Mouse (Mus musculus): ENCODE data around the gene Tada3.

DNA sequence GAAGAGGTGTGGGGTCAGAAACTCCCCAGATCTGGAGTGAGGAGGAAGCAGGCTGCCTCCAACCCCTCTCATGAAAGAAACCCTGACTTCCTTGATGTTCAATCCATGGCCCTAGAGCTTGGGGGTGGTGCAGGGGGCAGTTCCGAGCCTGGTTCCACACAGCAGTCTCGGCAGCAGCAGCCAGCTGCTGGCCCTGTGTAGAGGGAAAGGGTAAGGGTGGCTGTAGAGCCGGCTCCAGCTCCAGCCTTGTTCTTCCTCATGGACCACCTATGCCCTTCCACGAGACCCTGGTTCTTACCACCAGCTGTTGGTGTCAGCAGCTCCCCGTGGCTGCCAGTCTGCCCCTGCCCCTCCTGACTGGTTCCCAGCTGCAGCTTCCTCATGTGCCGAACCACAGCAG lies 43.5 kb downstream of the Tada3 start:
- TF ChIP-seq BHLHE40 (IDR thresholded peaks at IDR 0.05; ENCODE audit: borderline replicate concordance, low read depth, low read length) (no peak), MAX (IDR thresholded peaks at IDR 0.05; ENCODE audit: low read length) (no peak), POLR2A (IDR thresholded peaks at IDR 0.05; ENCODE audit: control insufficient read depth in 1 of 2, insufficient read depth in 1 of 2, low read depth in 1 of 2, low read length in 2 of 2, poor library complexity in 1 of 2) (no peak), ZC3H11A (IDR thresholded peaks at IDR 0.05; ENCODE audit: low read depth, low read length) (no peak), CTCF (IDR thresholded peaks at IDR 0.05 in 2 of 3, conservative IDR thresholded peaks at IDR 0.05 in 1 of 3; ENCODE audit: control insufficient read depth in 1 of 3, insufficient read depth in 1 of 3, low read depth in 2 of 3, low read length in 3 of 3, poor library complexity in 1 of 3, severe bottlenecking in 1 of 3) (no peak), EP300 (IDR thresholded peaks at IDR 0.05; ENCODE audit: low read depth in 1 of 2, low read length in 2 of 2) (no peak), NRF1 (IDR thresholded peaks at IDR 0.05; ENCODE audit: insufficient read depth, low read depth, low read length, poor library complexity, severe bottlenecking) (no peak), SIN3A (IDR thresholded peaks at IDR 0.05; ENCODE audit: low read length) (no peak), SMC3 (IDR thresholded peaks at IDR 0.05; ENCODE audit: low read depth, low read length) (no peak), ZMIZ1 (IDR thresholded peaks at IDR 0.05; ENCODE audit: low read depth, low read length) (no peak), ZKSCAN1 (IDR thresholded peaks at IDR 0.05; ENCODE audit: low read depth, low read length) (no peak), RCOR1 (IDR thresholded peaks at IDR 0.05; ENCODE audit: low read depth, low read length) (no peak), USF2 (IDR thresholded peaks at IDR 0.05; ENCODE audit: borderline replicate concordance in 1 of 2, insufficient read depth in 1 of 2, low read depth in 1 of 2, low read length in 2 of 2) (no peak), MYC (IDR thresholded peaks at IDR 0.05; ENCODE audit: low read depth, low read length) (no peak)
